Mouse (Mus musculus): ENCODE results near the gene Acer2. TPM values are rescaled to one million over a fixed set of nuclear protein-coding genes. Genes with fewer than 3 reads are reported as not detected.

The Acer2 gene
- polyA plus RNA-seq, 1 experiment from 2014 or later = 15.2 TPM

GRCm38 (mm10) chr4:86933026-86933425, 58.8 kb downstream of the Acer2 start:
- 84% methylated on average over 6 of the region's 6 CpGs for WGBS
- no peak overlapping the region for H3K4me3 ChIP-seq (ENCODE audit: low read length)
- H3K27me3 ChIP-seq (replicated peaks; ENCODE audit: control insufficient read depth, insufficient read depth, low read length) = no peaks in the 10 kb centered on the region
- no peak overlapping the region for H3K9ac ChIP-seq (ENCODE audit: low read depth, low read length)
- H3K4me2 ChIP-seq (ENCODE audit: low read length) = no peak overlapping the region
- no peak for ATAC-seq
- H3K36me3 ChIP-seq (ENCODE audit: control insufficient read depth, insufficient read depth, low read length) = no peaks in the 10 kb centered on the region; the same call in 1 of the 2 replicates
- H3K27ac ChIP-seq (ENCODE audit: low read depth, low read length) = no peak overlapping the region
- no peaks in the 10 kb centered on the region for H3K4me1 ChIP-seq (ENCODE audit: control insufficient read depth, insufficient read depth, low read depth, low read length)
- H3K9me3 ChIP-seq (ENCODE audit: control insufficient read depth, low read length) = no peaks in the 10 kb centered on the region

DNA sequence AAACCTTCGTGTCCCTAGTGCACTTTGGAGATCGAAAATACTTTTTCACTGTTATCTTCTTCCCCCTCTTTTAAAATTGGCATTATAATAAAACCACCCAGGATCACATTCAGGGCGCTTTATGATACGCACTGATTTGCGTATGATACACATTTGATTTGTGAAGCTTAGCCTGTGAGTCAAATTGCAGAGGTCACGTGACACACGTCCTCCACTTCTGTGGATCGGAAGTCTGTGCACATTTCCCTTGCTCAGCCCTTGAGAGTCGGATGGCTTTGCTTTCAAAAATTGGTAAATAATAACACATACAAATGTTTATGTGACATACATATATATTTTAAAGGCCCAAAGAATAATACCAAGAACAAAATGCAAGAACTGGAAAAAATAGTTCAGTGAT, 62.0 kb downstream of the Acer2 start:
- Histone ChIP-seq H3K27ac (ENCODE audit: low read depth, low read length) (no peak overlapping the region), H3K36me3 (ENCODE audit: control insufficient read depth, insufficient read depth, low read length) (no peaks in the 10 kb centered on the region; the same call in 1 of the 2 replicates), H3K27me3 (replicated peaks; ENCODE audit: control insufficient read depth, insufficient read depth, low read length) (no peaks in the 10 kb centered on the region), H3K9ac (ENCODE audit: low read depth, low read length) (no peak overlapping the region), H3K9me3 (ENCODE audit: control insufficient read depth, low read length) (no peaks in the 10 kb centered on the region), H3K4me2 (ENCODE audit: low read length) (no peak overlapping the region), H3K4me3 (ENCODE audit: low read length) (no peak overlapping the region), H3K4me1 (ENCODE audit: control insufficient read depth, insufficient read depth, low read depth, low read length) (no peaks in the 10 kb centered on the region)
- WGBS = 94% methylated on average over 9 of the region's 9 CpGs
- no peak for ATAC-seq

DNA sequence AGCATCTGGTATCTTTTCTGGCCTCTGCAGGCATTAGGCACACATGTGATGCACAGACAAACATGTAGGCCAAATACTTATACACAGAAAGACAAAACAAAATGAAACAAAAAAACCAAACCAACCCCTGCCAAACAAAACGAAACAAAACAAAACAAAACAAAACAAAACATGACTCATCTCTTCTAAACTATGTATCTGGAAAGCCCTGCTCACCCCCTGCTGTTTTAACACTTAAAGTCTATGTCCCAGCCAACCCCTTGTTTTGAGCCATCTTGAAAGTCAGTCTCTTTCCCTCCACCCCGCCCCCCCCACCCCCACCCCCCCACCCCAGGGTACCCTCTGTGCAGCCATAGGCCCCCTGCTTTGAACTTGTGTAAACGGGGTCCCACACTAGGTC, 62.5 kb downstream of the Acer2 start:
- Histone ChIP-seq H3K36me3 (ENCODE audit: control insufficient read depth, insufficient read depth, low read length) (no peaks in the 10 kb centered on the region; the same call in 1 of the 2 replicates), H3K4me2 (ENCODE audit: low read length) (no peak overlapping the region), H3K27ac (ENCODE audit: low read depth, low read length) (no peak overlapping the region), H3K4me1 (ENCODE audit: control insufficient read depth, insufficient read depth, low read depth, low read length) (no peaks in the 10 kb centered on the region), H3K9ac (ENCODE audit: low read depth, low read length) (no peak overlapping the region), H3K27me3 (replicated peaks; ENCODE audit: control insufficient read depth, insufficient read depth, low read length) (no peaks in the 10 kb centered on the region), H3K9me3 (ENCODE audit: control insufficient read depth, low read length) (no peaks in the 10 kb centered on the region), H3K4me3 (ENCODE audit: low read length) (no peak overlapping the region)
- no peak for ATAC-seq
- 60% methylated on average over 3 of the region's 3 CpGs for WGBS

GRCm38 (mm10) chr4:86942656-86943055, 68.5 kb downstream of the Acer2 start:
- Histone ChIP-seq H3K4me2 (ENCODE audit: low read length) (no peak overlapping the region), H3K27ac (ENCODE audit: low read depth, low read length) (no peak overlapping the region), H3K9me3 (ENCODE audit: control insufficient read depth, low read length) (no peaks in the 10 kb centered on the region), H3K9ac (ENCODE audit: low read depth, low read length) (no peak overlapping the region), H3K27me3 (replicated peaks; ENCODE audit: control insufficient read depth, insufficient read depth, low read length) (no peaks in the 10 kb centered on the region), H3K36me3 (ENCODE audit: control insufficient read depth, insufficient read depth, low read length) (no peaks in the 10 kb centered on the region), H3K4me3 (ENCODE audit: low read length) (no peak overlapping the region), H3K4me1 (ENCODE audit: control insufficient read depth, insufficient read depth, low read depth, low read length) (no peaks in the 10 kb centered on the region)
- 71% methylated on average over 6 of the region's 6 CpGs for WGBS
- no peak for ATAC-seq

GRCm38 (mm10) chr4:86943296-86943695, 69.1 kb downstream of the Acer2 start:
- no peak for ATAC-seq
- H3K4me2 ChIP-seq (ENCODE audit: low read length) = no peak overlapping the region
- no peaks in the 10 kb centered on the region for H3K4me1 ChIP-seq (ENCODE audit: control insufficient read depth, insufficient read depth, low read depth, low read length)
- no peaks in the 10 kb centered on the region for H3K9me3 ChIP-seq (ENCODE audit: control insufficient read depth, low read length)
- H3K27me3 ChIP-seq (replicated peaks; ENCODE audit: control insufficient read depth, insufficient read depth, low read length) = no peaks in the 10 kb centered on the region
- H3K36me3 ChIP-seq (ENCODE audit: control insufficient read depth, insufficient read depth, low read length) = no peaks in the 10 kb centered on the region
- H3K27ac ChIP-seq (ENCODE audit: low read depth, low read length) = no peak overlapping the region
- H3K4me3 ChIP-seq (ENCODE audit: low read length) = no peak overlapping the region
- H3K9ac ChIP-seq (ENCODE audit: low read depth, low read length) = no peak overlapping the region
- 60% methylated on average over 6 of the region's 6 CpGs for WGBS

DNA sequence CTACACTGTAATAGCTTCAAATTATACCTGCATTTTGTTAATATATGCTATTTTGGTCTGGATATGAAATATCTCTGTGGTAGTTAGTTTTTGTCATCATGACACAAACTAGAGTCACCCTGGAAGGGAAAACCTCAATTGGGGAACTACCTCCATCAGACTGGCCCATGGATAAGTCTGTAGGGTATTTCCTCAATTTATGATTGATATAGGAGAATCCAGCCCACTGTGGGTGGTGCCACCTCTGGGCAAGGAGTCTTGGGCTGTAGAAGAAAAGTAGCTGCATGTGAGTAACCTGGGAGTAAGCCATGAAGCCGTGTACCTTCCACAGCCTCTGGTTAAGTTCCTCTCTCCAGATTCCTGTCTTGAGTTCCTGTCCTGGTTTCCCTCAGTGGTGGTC, 74.6 kb downstream of the Acer2 start:
- H3K4me2 ChIP-seq (ENCODE audit: low read length) = no peak overlapping the region
- no peaks in the 10 kb centered on the region for H3K27me3 ChIP-seq (replicated peaks; ENCODE audit: control insufficient read depth, insufficient read depth, low read length)
- H3K4me3 ChIP-seq (ENCODE audit: low read length) = no peak overlapping the region
- no peaks in the 10 kb centered on the region for H3K4me1 ChIP-seq (ENCODE audit: control insufficient read depth, insufficient read depth, low read depth, low read length)
- H3K36me3 ChIP-seq (ENCODE audit: control insufficient read depth, insufficient read depth, low read length) = no peaks in the 10 kb centered on the region
- no peak for ATAC-seq
- H3K27ac ChIP-seq (ENCODE audit: low read depth, low read length) = no peak overlapping the region
- WGBS = 94% methylated on average over 1 of the region's 1 CpGs
- H3K9ac ChIP-seq (ENCODE audit: low read depth, low read length) = no peak overlapping the region
- no peaks in the 10 kb centered on the region for H3K9me3 ChIP-seq (ENCODE audit: control insufficient read depth, low read length)

GRCm38 (mm10) chr4:86953519-86953918, 79.3 kb downstream of the Acer2 start:
- Histone ChIP-seq H3K4me2 (ENCODE audit: low read length) (no peak overlapping the region), H3K27ac (ENCODE audit: low read depth, low read length) (no peak overlapping the region), H3K9me3 (ENCODE audit: control insufficient read depth, low read length) (no peaks in the 10 kb centered on the region), H3K4me1 (ENCODE audit: control insufficient read depth, insufficient read depth, low read depth, low read length) (no peaks in the 10 kb centered on the region), H3K27me3 (replicated peaks; ENCODE audit: control insufficient read depth, insufficient read depth, low read length) (no peaks in the 10 kb centered on the region), H3K36me3 (ENCODE audit: control insufficient read depth, insufficient read depth, low read length) (no peaks in the 10 kb centered on the region), H3K9ac (ENCODE audit: low read depth, low read length) (no peak overlapping the region), H3K4me3 (ENCODE audit: low read length) (no peak overlapping the region)
- ATAC-seq = no peak
- WGBS = 45% methylated on average over 5 of the region's 5 CpGs

DNA sequence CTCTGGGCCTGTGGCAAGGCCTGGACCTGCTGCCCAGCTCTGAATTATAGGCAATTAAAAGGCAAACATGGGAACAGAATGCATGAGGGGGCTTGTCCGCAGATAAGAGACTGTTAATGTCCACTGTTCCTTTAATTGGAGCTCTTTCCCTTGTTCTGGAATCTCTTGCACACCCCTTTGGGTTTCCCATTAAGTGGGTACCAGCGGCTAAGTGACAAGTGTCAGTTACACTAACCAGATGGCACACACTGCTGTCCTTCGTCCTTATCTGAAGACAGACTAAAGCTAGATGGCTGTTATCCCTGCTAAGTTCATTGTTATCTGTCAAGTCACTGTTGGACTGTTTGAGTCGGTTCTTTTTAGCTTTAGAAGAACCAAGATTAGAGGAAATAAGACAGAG, 81.3 kb downstream of the Acer2 start:
- no peak overlapping the region for H3K4me2 ChIP-seq (ENCODE audit: low read length)
- H3K9me3 ChIP-seq (ENCODE audit: control insufficient read depth, low read length) = no peaks in the 10 kb centered on the region
- H3K27ac ChIP-seq (ENCODE audit: low read depth, low read length) = no peak overlapping the region
- no peaks in the 10 kb centered on the region for H3K36me3 ChIP-seq (ENCODE audit: control insufficient read depth, insufficient read depth, low read length)
- H3K9ac ChIP-seq (ENCODE audit: low read depth, low read length) = no peak overlapping the region
- 87% methylated on average over 4 of the region's 4 CpGs for WGBS
- H3K4me3 ChIP-seq (ENCODE audit: low read length) = no peak overlapping the region
- H3K27me3 ChIP-seq (replicated peaks; ENCODE audit: control insufficient read depth, insufficient read depth, low read length) = no peaks in the 10 kb centered on the region
- ATAC-seq = no peak
- no peaks in the 10 kb centered on the region for H3K4me1 ChIP-seq (ENCODE audit: control insufficient read depth, insufficient read depth, low read depth, low read length)

GRCm38 (mm10) chr4:86957576-86958411, 83.6 kb downstream of the Acer2 start:
- no peaks in the 10 kb centered on the region for H3K27me3 ChIP-seq (replicated peaks; ENCODE audit: control insufficient read depth, insufficient read depth, low read length)
- WGBS = 36% methylated on average over 14 of the region's 14 CpGs

More at GRCm38 (mm10) chr4:86957576-86958411, 83.6 kb downstream of the Acer2 start:
- Histone ChIP-seq H3K27ac (ENCODE audit: low read depth, low read length) (no peak overlapping the region), H3K4me2 (ENCODE audit: low read length) (peak overlapping the region; percentile 38), H3K9ac (ENCODE audit: low read depth, low read length) (peak overlapping the region; percentile 33; the same call in 1 of the 2 replicates), H3K4me3 (ENCODE audit: low read length) (no peak overlapping the region), H3K4me1 (ENCODE audit: control insufficient read depth, insufficient read depth, low read depth, low read length) (no peaks in the 10 kb centered on the region), H3K36me3 (ENCODE audit: control insufficient read depth, insufficient read depth, low read length) (no peaks in the 10 kb centered on the region), H3K9me3 (ENCODE audit: control insufficient read depth, low read length) (no peaks in the 10 kb centered on the region)
- peak; percentile 92 for ATAC-seq

All from hindbrain, embryonic 16.5 days (tissue).